Mouse (Mus musculus): ENCODE data around the gene Hist1h2ag. TPM values are rescaled to one million over a fixed set of nuclear protein-coding genes. Genes with fewer than 3 reads are reported as not detected.

The Hist1h2ag gene
- total RNA-seq, 2 experiments from 2014 or later: 8.1 to 9.2 TPM

- TF ChIP-seq CTCF (IDR thresholded peaks at IDR 0.05): no peak
- Histone ChIP-seq H3K27ac (no peak overlapping the region), H3K4me3 (no peak overlapping the region)
- DNase-seq (ENCODE audit: extremely low spot score in 1 of 2, low spot score in 2 of 2): no peak
- intact Hi-C loops (cut with DNase I): loop anchor here (5.0 to 10.0 kb wide), 6 partner anchors 290 to 1718 kb away; partner anchors contain the start of genes Hist1h1a, Hist1h1c, Hist1h1t and Hist1h2af
Observed at GRCm38 (mm10) chr13:22044432-22045155, 1.9 kb upstream of the Hist1h2ag start.

- intact Hi-C loops (cut with DNase I): loop anchor here (5.0 to 10.0 kb wide), 5 partner anchors 289 to 1719 kb away; partner anchors contain the start of genes Hist1h1a, Hist1h1c, Hist1h1t and Hist1h2af
- H3K4me3 ChIP-seq: peak overlapping the region; percentile 51
- peak; percentile 77 for TF ChIP-seq CTCF (IDR thresholded peaks at IDR 0.05)
- peak overlapping the region; percentile 65; the same call in 1 of the 2 replicates for H3K27ac ChIP-seq
- DNase-seq (ENCODE audit: extremely low spot score in 1 of 2, low spot score in 2 of 2): no peak
Observed at GRCm38 (mm10) chr13:22043503-22044431, 1.0 kb upstream of the Hist1h2ag start.

- Histone ChIP-seq H3K4me3 (peak overlapping the region; percentile 57), H3K27ac (peak overlapping the region; percentile 85)
- intact Hi-C loops (cut with DNase I): loop anchor here (1.0 to 10.0 kb wide), 7 partner anchors 287 to 1720 kb away; partner anchors contain the start of genes Hist1h1a, Hist1h1c, Hist1h1t and Hist1h2af
- no peak for DNase-seq (ENCODE audit: extremely low spot score in 1 of 2, low spot score in 2 of 2)
- TF ChIP-seq CTCF (IDR thresholded peaks at IDR 0.05): no peak
Observed at GRCm38 (mm10) chr13:22041651-22042567, 835 bp downstream of the Hist1h2ag start.

DNA sequence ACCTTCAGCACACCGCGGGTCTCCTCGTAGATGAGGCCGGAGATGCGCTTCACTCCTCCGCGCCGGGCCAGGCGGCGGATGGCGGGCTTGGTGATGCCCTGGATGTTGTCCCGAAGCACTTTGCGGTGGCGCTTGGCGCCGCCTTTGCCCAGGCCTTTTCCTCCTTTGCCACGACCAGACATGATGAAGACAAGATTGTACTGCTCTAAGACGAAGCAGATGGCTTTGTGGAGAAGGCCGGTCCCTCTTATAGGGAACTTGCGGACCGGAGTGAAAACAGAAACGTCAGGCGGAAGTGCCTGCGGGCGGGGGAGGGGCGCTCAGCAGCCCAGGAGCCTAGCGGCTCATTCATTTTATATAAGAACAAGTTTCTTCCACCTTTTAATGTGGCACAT lies 1.6 kb downstream of the Hist1h2ag start, which contains the start of gene Hist1h4i:
Gene Hist1h4i, minus strand, starts transcription at position 221 of the 395 bp plus-strand sequence.
- Histone ChIP-seq H3K27ac (peak within 1 kb of the TSS; percentile 85), H3K4me3 (peak within 1 kb of the TSS; percentile 57)
- DNase-seq (ENCODE audit: extremely low spot score in 1 of 2, low spot score in 2 of 2): peak; percentile 97 to 98
- intact Hi-C loops (cut with DNase I): loop anchor here (1.0 to 10.0 kb wide), 7 partner anchors 286 to 1721 kb away; partner anchors contain the start of genes Hist1h1a, Hist1h1c, Hist1h1t and Hist1h2af

GRCm38 (mm10) chr13:22040464-22041141 lies 2.1 kb downstream of the Hist1h2ag start:
- intact Hi-C loops (cut with DNase I): loop anchor here (1.0 to 10.0 kb wide), 7 partner anchors 286 to 1722 kb away; partner anchors contain the start of genes Hist1h1a, Hist1h1c, Hist1h1t and Hist1h2af
- H3K4me3 ChIP-seq: peak overlapping the region; percentile 57
- no peak for TF ChIP-seq CTCF (IDR thresholded peaks at IDR 0.05)
- DNase-seq (ENCODE audit: extremely low spot score in 1 of 2, low spot score in 2 of 2): no peak
- peak overlapping the region; percentile 85 for H3K27ac ChIP-seq

- DNase-seq (ENCODE audit: extremely low spot score in 1 of 2, low spot score in 2 of 2): no peak
- intact Hi-C loops (cut with DNase I): loop anchor here (2.0 to 10.0 kb wide), 7 partner anchors 215 to 1722 kb away; partner anchors contain the start of genes Hist1h1a, Hist1h1c, Hist1h1t and Hist1h2af
- no peak for TF ChIP-seq CTCF (IDR thresholded peaks at IDR 0.05)
- H3K27ac ChIP-seq: no peak overlapping the region
- H3K4me3 ChIP-seq: peak overlapping the region; percentile 57
Observed at GRCm38 (mm10) chr13:22039951-22040463, 2.7 kb downstream of the Hist1h2ag start.

DNA sequence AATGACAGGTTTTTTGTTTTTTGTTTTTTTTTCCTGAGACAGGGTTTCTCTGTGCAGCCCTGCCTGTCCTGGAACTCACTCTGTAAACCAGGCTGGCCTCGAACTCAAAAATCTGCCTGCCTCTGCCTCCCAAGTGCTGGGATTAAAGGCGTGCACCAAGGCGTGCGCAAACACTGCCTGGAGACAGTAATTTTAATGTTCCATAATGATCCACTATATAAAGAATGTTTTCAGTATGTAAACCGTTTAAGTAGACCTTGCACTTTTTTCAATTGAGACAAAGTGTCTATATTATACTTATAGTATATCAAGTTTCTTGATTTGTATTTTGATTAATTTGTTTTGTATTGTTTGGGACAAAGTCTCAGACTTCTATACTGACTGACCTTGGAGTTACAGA lies 3.4 kb downstream of the Hist1h2ag start:
- Histone ChIP-seq H3K27ac (no peak overlapping the region), H3K4me3 (no peak overlapping the region)
- intact Hi-C loops (cut with DNase I): loop anchor here (10.0 kb wide), 1 partner anchor 215 kb away; no protein-coding TSS in a partner anchor
- TF ChIP-seq CTCF (IDR thresholded peaks at IDR 0.05): no peak
- no peak for DNase-seq (ENCODE audit: extremely low spot score in 1 of 2, low spot score in 2 of 2)

DNA sequence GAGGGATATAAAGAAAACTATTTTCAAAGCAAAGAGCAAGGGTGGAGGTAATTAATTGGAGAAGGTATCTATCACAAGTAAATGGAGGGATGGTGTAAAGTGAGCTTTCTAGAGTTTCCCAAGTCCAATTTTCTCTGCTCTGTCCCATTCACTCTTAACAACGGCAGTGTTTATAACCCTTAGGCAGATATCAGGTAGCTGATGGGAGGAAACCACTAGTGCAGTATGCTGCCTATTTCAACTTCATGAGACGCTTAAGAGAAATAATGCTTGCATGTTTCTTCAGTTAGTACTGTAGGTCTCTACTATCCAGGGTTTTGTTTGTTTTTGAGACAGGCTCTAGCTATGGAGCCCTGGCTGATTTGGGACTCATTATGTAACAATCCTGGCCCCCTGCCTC lies 5.3 kb downstream of the Hist1h2ag start:
- H3K4me3 ChIP-seq: no peak overlapping the region
- DNase-seq (ENCODE audit: extremely low spot score in 1 of 2, low spot score in 2 of 2): no peak
- no peak for TF ChIP-seq CTCF (IDR thresholded peaks at IDR 0.05)
- intact Hi-C loops (cut with DNase I): loop anchor here (10.0 kb wide), 1 partner anchor 213 kb away; no protein-coding TSS in a partner anchor
- H3K27ac ChIP-seq: no peak overlapping the region

DNA sequence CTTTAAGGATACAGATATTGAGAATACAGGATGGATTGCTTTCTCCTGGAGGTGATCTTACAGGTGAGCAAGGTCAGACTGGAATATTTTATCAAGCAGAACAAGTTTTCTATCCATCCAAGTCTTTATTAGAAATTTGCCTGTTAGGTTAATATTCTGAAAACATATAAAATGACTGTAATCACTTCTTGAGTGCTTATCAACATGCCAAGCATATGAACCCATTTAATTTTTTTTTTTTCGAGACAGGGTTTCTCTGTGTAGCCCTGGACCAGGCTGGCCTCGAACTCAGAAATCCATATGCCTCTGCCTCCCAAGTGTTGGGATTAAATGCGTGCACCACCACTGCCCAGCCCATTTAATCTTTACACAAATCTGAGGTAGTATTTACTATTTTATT lies 5.8 kb downstream of the Hist1h2ag start:
- H3K4me3 ChIP-seq: no peak overlapping the region
- no peak overlapping the region for H3K27ac ChIP-seq
- no peak for DNase-seq (ENCODE audit: extremely low spot score in 1 of 2, low spot score in 2 of 2)
- no peak for TF ChIP-seq CTCF (IDR thresholded peaks at IDR 0.05)
- intact Hi-C loops (cut with DNase I): loop anchor here (10.0 kb wide), 1 partner anchor 212 kb away; no protein-coding TSS in a partner anchor

Measured in left cerebral cortex, adult 2 months (tissue).